Mouse (Mus musculus) adrenal gland, adult 2 months (tissue): ENCODE measurements around the gene Hist2h4. TPM values are rescaled to one million over a fixed set of nuclear protein-coding genes. Genes with fewer than 3 reads are reported as not detected.
"Not testable (repeated sequence)": the region's sequence is repeated elsewhere in the genome, so short reads cannot be mapped to it uniquely, and the experiment has no call there.

Experiments used
- DNase-seq: peaks from one replicate; pipeline ENCODE4 v3.0.0; 2021
- polyA plus RNA-seq: library from polyadenylated mRNA; depleted of rRNA; stranded (reverse); fragments of >200 nt; gene quantifications from 2 replicates; pipeline ENCODE4 v1.2.3, GENCODE M21; 2012
- total RNA-seq, 2 experiments: library from RNA; stranded (reverse); gene quantifications; 2 replicates each; pipeline ENCODE4 v1.2.3; 2021

Hist2h4 gene
- total and polyA plus RNA-seq, 3 experiments: 2.8 to 26.7 (median 15.2) TPM

DNA sequence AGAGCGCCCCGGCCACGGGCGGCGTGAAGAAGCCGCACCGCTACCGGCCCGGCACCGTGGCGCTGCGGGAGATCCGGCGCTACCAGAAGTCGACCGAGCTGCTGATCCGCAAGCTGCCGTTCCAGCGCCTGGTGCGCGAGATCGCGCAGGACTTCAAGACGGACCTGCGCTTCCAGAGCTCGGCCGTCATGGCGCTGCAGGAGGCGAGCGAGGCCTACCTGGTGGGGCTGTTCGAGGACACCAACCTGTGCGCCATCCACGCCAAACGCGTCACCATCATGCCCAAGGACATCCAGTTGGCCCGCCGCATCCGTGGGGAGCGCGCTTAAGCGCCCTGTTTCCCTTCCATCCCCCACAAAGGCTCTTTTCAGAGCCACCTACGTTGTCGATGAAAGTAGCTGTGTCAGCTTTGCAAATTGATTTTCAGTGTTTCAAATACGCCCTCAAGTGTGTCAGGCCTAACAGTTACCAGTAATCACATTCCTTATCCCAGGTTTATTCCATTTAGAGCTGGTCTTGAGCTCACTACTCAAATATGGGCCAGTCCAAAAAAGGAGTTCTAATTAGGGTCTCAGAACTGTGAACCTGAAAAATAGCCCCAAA is 5.8 kb upstream of the Hist2h4 start:
- DNase-seq: peak; percentile 51

DNA sequence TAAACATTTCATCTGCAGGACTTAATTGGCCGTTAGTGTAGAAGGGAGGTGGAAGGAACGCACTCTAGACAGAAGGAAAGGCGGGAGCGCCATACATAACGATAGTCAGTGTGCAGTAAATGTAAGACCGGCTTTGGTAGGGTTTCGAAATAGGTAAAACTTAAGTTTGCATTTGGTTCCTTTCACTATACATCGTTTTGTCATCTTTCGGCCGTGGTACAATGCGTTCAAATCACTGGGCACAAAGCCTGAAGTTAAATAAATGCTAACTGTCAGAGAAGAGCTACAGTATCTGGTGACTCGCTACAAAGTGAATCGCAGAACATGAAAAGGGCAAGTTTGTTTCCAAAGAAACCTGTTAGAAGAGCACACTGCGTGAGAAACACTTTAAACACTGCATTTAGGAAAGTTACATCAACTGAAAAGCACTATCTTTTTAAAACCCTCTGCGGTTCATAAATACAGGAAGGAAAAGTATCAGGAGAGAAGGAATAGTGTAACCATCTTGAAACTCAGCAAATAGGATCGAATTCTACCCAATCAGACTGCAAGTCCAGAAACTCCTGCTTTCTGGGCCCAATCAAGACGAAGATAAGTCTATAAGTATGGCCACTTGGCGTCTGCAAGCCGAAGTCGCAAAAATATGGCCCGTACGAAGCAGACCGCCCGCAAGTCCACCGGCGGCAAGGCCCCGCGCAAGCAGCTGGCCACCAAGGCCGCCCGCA is 5.1 kb upstream of the Hist2h4 start, which contains the start of gene Hist2h3b:
Hist2h3b (plus strand) TSS at position 604 of the 725 bp plus-strand sequence.
- DNase-seq: peak; percentile 89

DNA sequence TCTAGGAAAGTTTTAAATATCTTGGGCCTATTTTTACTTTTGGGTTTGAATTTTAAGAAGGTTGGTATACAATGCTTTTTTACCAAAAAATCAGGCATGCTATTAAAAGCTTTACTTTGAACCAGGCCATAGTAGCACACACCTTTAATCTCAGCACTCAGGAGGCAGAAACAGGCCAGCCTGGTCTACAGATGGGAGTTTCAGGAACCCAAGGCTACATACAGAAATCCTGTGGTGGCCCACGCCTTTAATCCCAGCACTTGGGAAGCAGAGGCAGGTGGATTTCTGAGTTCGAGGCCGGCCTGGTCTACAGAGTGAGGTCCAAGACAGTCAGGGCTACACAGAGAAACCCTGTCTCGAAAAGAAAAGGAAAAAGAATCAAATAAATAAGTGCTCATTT is 4.4 kb upstream of the Hist2h4 start:
- no peak for DNase-seq

DNA sequence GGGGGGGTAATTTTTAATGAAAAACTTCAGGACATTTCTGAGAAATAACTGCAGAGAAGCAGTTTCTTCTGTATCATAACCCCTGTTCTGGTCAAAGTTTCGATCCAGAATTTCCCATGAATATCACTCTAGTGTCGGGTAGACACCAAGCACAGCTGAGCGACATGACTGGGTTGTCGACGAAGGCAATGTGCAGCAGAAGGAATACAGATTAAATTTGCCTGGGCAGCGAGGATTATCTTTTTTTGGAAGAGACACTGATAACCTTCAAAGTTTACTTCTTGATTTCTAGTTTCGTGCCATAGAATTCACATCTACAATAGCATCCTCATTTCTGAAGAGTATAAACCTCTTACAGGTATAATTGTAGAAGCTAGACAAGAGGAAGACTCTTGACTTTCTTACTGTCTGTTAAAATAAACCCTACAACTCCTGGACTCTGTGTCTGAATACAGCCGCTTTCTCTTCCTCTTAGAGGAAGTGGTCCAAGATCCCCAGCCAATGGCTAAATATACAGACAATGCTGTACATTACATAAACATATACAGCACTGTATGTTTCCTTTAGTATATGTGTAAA is 3.1 kb upstream of the Hist2h4 start:
- no peak for DNase-seq

DNA sequence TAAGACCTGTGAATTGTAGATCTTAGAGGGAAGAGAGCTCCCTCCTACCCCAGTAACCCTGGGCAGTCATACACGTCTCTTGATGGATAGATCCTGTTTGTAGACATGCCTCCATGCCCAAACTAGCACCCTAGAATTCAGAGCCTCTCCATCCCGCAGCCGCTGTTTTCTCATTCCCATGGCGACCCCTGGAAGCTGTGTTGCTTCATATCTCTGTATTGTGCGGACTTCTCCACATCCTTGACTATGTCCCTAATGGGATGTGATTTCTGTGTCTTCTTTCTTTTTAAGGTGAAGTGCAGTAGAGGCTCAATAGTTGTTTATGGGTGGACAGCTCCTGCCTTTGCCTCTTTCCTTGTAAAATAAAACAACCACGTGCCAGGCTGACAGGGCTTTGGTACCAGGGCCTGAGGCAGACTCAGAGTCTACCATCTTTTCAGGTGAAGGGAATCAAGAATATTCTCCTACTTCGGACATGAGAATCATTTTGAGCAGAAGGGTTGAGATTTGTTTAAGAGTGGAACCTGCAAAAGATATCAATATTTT is 1.4 kb upstream of the Hist2h4 start:
- no peak for DNase-seq

DNA sequence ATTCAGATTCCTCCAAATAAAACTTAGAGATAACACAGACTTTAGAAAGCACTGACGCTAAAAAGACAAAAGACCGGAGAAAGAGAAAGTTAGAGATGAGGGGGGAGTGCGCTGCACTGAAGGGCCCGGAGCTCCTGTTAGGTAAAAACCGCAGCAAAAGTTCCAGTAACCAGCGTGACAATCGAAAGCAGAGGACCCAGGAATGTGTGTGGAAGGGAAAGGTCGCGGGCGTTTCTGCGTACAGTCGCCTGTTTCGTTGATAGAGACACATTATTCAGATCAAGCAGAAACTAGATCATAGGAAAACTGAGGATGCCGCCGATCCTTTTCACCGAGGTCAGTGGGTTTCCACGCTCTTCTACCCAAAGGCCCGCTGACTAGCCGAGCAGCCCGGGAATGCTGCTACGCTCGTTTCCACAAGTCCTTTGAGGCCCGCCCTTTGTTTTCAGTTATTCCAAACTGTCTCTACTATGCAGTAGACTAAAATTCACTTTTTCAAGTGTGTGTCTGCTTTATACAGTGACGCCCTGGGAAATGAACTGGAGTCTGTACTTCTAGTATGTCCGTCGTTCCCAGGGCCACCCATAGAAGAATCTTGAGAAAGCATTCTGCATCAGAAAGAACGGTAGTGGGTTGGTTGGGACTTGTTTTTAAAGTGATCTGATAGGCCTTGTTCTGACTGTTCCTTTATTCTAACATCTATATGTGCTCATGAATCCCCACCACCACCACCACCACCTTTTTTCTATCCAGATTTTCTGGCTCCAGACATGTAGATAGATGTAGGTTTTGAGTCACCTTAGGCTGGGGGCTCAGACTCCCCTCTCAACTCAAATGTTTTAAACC is 670 bp upstream of the Hist2h4 start:
- DNase-seq: peak; percentile 76

DNA sequence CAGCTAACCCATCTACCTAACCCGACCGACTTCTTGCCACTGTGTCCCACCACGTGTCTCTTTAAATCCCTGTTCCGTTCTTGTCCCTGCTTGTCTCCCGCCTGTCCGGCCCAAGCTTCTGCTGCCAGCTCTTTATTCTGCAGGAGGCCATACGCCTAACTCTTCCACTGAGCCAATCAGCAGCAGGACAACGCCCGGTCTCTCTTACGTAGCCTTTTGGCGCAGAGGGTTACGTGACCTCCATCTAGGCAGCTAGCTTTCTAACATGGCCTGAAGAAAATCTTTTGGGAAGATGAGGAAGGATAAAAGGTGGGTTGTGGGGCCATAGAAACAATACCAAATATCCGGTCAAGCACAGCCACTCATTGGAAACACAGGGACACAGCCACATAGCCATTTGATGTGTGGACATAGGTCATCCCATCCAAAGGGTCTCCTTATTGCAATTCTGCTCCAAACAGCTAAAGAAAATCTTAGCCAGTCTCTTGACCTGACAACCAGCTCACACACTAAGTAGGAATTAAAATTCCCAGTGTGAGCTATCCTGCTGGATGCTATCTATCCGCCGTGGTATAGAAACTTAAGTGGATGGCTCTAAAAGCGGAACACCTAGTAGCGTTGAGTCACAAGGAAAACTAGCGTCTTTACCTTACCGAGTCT is 765 bp downstream of the Hist2h4 start:
- DNase-seq: peak; percentile 91

DNA sequence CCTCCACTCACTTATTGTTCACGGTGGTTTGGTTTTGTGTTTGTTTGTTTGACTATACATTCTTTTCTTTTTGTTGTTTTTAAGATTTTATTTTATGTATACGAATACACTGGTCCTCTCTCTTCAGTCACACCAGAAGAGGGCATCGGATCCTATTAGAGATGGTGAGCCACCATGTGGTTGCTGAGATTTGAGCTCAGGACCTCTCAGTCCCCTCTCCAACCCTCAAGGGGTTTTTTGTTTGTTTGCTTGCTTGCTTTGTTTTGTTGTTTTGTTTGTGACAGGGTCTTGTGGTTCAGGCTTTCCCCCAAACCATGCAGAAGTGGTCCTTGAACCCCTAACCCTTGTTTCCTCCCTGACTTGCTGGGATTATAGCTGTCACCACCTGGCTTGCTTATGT is 1.5 kb downstream of the Hist2h4 start:
- DNase-seq: no peak

DNA sequence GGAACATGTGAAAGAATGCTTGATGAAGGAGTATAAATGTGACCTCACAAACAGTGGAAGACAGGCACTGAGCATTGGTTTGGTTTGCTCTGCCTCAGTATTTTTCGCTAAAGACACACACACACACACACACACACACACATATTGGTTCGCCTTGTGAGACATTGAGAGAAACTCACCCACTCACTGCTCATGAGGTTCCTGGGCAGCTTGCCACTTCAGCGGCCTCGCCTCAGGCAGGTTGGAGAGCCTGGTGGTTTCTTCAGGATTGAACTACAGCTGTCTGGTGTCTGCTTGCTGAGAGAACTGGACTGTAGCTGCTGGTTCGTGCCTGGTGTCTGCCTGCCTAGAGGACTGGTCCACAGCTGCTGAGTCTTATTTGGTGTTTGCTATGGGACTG is 2.9 kb downstream of the Hist2h4 start:
- DNase-seq: no peak

DNA sequence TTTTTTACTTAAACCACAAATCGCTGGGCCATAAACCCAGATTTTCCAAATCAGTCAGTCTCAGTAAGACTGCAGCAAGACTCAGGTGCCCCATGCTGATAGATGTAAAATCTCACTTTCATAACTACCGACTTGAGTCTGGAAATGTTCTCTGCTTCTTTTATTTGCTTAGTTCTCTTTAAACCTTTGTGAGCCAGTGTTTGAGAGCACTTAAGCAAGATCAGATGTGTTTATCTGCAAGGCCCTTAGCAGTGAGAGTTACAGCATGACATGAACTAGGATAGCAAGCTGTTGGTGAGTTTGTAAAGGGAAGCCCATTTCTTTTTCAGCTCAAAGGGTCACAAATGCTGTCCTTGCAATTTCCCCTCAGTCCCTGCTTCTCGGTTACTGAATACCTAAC is 5.9 kb downstream of the Hist2h4 start:
- no peak for DNase-seq

DNA sequence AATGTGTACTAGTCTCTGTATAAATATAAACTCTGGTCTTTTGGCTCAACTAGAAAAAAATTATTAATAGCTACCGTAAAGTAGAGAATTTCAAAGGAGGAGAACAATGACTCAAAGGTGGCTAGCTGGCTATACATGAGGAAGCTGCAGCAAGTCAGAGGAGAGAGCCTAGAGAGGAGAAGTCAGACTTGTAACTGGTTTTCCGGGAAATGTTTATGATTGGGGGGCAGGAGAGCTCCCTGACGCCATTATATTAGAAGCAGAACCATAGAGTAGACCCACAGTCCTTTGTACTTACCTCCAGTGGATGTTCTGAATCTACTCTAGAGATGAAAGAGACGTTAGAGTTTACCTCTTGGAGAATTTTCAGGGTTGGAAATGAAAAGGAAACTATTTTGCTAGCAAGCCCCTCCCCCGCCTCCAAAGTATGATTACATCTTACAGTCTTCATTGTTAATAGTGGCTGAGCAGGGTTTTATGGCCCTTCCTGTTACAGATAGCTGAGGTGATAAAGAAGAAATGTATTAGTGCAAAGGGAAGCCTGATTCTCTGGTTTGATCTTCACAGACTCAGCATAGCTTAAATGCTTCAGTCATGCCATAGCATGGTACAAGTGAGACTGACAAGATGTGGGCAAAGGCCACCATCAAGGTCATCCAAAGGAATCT is 7.1 kb downstream of the Hist2h4 start:
- DNase-seq: no peak

DNA sequence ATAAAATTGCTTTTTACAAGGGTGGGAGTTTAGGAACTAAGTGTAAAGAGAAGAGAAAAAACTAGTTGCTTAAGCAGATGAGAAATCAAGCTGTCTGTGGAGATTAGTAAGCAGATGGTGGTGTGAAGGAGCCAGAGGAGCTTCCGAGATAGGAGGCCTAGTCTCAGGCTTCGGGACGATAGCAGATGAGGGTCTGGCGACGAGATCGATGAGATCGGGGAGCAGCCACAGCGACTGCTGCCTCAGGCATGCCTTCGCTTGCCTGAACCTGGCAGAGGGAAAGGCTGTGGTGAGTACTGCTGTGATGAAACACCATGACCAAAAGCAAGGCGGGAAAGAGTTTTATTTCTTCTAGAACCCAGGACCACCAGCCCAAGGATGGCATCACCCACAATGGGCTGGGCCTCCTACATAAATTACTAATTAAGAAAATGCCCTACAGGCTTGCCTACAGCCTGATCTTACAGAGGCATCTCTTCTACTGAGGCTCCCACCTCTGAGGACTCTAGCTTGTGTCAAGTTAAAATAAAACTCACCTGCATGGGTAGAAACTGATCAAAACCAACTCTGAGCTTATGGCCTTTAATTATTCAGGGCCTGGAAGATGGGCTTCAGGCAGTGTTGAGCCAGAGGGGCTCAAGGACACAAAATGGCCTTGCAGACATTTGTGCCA is 8.3 kb downstream of the Hist2h4 start:
- DNase-seq: no peak

DNA sequence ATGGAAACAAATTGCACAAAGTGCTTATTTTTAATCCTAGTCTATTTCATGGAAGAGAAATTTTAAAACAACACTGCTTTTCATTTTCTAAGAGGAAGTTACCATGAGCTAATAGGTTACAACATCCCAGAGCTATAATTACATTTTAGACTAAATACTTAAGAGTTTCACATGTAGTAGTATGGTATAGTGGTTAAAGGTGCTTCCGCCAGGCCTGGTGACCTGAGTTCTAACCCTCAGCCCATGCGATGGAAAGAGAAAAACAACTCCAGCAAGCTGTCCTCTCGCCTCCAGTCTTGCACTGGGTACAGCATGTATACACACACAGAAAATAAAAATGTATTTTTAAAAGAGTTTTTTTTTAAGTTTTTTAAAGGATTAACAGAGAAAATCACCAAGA is 11.3 kb downstream of the Hist2h4 start:
- DNase-seq: no peak

DNA sequence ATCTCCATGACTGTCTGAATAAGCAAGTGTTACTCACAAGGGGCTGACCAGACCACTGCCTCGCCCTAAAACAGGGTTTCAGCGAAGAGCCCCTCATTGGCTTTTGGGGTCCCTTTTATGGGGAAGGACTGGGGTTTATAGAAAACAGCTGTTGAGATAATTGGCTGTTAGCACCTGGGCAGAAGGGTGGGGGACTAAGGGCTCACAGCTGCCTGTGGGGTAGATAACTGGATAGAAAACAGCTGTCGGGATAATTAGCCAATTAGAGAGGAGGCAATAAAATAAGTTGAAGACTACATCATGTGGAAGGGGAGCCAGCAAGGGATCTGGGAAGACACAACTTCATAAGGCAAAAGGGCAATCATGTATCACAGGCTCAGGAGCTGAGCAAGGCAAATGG is 12.2 kb downstream of the Hist2h4 start:
- no peak for DNase-seq

DNA sequence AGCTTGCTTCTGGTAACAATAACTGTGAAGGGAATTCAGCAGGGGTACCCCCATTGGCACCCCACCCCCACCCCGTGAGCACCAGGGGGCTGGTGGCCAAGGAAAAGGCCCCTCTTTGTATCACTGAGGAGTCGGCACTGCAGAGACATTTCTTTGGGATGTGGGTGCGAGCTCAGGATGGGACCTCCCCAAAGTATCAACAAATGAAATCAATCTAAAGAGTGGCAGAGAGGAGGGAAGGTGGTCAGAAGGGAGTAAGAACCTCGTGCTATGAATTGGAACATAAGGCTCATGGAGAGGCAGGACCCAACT is 14.1 kb downstream of the Hist2h4 start:
- DNase-seq: no peak

DNA sequence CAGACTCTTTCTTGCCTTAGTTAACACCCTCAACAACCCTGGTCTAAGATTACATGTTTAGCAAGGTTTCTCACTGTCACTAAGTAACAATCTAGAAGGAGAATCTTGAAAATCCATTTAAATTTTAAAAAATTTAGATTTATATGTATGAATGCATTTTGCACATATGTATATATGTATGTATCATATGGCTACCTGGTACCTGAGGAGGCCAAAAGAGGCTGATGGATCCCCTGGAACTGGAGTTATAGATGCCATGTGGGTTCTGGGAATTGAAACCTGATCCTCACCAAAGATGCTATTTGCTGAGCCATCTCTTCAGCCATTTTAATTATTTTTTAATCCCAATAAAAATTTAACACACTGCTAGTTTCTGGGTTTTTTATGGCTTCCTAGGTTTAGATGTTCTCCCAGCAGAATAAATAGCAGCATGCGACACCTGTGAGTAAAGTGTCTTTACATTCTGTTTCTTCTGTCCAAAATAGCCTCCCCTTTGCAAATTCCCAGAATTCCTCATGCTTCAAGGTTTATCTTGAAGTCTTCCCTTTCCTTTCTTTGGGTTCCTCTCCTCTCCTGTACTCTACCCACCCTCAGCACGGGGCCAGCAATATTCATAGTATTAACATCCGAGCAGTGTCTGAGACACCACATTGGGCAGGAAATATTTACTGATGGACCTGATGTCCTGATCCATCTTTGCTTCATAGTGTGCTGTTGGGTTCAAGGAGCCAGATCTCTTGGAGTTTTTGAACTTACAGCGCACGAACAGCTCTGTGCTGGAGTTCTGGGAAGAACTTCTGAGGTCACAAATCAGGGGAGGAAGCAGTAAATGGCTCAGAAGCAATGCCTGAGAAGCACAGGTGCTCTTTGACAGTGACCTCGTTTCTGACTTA is 14.7 kb downstream of the Hist2h4 start:
- no peak for DNase-seq

DNA sequence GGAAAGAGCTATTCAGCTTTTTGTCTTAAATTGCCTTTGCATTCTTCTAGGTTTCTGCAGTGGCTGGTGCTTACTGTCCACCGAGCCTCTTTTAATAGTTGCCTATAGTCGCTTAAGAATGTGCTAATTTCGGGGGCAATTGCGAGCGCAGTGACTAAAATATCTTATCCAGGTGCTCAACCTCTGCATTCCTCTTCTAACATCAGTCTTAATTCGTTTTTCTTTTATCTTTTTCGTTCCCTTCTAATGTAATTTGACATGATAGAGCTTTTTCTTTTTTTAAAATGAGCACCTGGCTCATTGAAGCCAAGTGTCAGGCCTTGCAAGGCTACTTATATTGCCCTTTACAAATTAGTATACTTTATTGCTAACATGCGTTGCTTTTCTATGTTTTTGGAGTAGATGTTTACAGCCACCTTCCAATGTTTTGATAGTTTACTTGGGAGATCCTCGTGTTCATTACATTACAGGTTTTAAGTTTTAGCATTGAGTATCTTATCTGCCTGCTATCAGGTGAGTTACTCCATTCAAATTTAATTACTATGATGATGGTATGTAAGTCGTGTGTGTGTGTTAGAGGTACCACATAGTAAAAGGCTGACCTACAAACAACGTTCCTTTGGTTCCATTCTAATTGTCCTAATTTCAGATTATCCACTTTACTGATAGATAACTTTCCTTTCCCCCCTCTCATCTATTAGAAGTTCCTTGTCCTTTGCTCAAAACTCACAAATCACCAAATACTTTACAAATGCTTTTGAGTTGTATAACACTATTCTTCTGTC is 15.6 kb downstream of the Hist2h4 start:
- no peak for DNase-seq

DNA sequence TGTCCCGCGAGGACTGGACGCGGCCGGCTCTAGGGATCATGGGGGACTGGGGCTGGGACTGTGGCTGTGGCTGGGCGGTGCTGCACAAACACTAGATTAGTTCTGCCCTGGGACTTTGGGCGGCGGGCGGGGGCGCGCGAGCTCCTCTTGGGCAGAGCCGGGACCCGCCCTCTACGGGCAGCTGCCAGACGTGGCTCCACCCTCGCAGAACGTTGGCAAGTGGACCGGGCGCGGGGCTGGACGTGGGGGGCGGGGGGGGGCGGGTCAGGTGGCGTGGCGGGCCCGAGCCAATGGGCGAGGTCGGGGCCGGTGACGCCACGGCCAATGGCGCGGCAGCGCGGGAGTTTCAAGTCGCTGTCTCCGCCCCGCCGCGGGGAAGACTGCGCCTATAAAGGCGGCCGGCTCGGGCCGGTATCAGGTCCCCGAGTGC is 16.7 kb downstream of the Hist2h4 start, which contains the start of gene Hist2h3c1:
Hist2h3c1 (plus strand) TSS at position 259 of the 430 bp plus-strand sequence.
- not testable (repeated sequence) for DNase-seq

DNA sequence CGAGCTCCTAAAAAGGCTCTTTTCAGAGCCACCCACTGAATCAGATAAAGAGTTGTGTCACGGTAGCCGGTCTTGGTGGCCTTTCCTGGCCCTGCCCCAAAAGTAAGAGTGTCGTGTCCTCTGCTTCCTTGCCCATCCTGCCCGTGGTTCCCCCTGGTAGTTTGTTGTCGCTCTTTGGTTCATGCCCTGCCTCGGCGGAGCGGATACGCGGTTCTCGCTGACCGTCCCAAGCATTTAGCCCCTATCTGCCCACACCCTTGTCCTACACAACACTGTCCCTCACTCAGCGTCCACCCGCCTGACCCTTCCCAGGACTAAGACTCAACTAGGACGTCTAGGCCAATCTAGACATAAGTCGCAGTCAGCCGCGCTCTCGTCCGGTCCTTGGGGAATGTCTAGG is 17.1 kb downstream of the Hist2h4 start:
- DNase-seq: not testable (repeated sequence)
